Mouse (Mus musculus) gastrocnemius, postnatal 36 days (tissue): ENCODE data around the gene Cnnm1. TPM values are rescaled to one million over a fixed set of nuclear protein-coding genes. Genes with fewer than 3 reads are reported as not detected.
"Not testable (repeated sequence)": the region's sequence is repeated elsewhere in the genome, so short reads cannot be mapped to it uniquely, and the experiment has no call there.

Experiments used
- DNase-seq, 2 experiments: peaks; one replicate each; pipeline ENCODE4 v3.0.0; 2022
- intact Hi-C: fragments of 180-260 bp; cut with DNase I; formaldehyde crosslinking; loops from one replicate; pipeline ENCODE4 v1.15.1; 2025
- total RNA-seq, 2 experiments: library from RNA; stranded (reverse); gene quantifications; 2 replicates each; pipeline ENCODE4 v1.2.3; 2021

Cnnm1 gene
- total RNA-seq, 2 experiments from 2014 or later = not detected

DNA sequence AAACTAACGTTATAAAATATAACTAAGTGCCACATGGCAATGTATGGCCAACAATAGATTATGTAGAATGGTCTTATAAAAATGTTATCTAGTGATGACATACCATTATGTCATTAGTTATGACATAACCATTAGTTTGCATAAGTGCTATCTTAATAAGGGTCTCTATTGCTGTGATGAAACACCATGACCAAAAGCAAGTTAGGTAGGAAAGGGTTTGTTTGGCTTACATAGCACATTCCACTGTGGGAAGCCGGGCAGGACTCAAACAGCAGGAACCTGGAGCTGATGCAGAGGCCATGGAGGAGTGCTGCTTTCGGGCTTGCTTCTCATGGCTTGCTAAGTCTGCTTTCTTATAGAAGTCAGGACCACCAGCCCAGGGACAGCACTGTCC, 24.1 kb downstream of the Cnnm1 start:
- no peak for DNase-seq
- intact Hi-C loops = no loop called here

DNA sequence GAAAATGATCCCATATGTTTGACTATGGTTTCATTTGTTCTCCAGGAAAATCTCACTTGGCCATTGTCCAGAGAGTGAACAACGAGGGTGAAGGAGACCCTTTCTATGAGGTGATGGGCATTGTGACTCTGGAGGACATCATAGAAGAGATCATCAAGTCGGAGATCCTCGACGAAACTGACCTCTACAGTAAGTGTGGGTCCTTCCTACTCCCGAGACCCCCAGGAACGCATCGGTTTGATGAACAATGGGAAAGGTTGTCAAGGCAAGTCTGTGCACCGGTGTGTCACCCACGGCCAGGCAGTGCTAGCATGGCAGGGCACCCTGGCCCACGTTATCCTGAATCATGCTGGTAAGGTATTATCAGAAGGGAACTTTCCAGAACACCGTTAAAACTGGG, 24.8 kb downstream of the Cnnm1 start:
- intact Hi-C loops = no loop called here

DNA sequence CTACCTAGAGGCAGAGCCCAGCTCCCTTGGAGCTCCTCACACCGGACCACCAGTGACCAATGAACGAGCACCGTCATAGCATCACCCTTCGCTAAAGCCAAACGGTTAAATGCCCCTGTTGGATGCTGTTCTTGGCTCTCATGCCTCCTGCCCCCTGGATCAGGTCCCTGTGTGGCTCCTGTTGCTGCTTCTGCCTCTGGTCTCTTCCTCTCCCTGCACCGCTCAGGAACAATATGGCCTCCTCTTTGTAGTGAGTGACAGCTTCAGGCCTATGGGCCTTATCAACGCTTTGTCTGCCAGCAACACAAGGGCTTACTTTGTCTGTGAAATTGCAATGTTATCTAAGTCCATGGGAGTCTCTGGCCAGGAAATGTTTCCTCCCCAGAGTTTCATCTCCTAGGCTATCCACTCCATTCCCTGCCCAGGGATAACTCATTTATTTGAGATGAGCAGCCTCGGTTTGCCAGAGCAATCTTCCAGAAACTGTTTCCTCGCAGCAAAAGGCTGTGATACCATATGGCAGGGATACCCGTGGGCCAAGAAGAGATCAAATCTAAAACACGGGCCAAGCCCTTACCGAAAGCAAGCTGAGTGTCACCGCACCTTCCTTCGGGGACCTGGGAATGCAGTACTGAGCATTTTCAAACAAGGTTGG, 25.5 kb downstream of the Cnnm1 start:
- DNase-seq = no peak
- intact Hi-C loops = no loop called here

More for the DNA sequence above, 24.8 kb downstream of the Cnnm1 start:
- DNase-seq = no peak

DNA sequence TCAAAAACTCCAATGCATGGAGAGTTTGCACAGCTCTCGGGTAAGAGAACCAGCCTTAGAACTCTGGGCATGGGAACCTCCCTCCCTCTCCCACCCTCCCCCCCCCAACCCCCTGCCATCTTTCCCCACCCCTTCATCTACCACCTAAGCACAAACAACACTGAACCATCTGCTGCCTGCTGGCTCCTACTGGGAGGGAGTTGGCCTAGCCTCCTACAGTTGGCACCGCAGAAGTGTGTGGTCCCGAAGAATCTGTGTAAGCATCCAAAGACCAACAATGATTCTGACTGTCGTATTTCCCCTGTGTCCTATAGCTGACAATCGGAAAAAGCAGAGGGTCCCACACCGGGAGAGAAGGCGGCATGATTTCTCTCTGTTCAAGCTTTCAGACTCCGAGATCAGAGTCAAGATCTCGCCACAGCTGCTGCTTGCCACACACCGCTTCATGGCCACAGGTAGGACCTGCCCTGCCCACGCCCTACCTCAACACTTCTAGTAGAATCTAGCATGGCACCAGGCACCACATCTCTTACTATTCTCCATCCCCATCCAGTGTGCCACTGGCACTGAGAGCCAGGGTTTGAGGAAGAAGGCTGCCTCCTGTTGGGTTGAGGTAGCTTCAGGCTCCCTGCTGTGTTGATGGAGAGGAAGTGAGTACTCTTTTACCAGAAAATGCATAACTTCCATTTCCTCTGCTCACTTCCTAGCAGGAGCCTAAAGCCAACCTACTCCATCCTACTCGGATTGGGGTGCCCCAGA, 27.9 kb downstream of the Cnnm1 start:
- no peak for DNase-seq
- intact Hi-C loops = no loop called here

DNA sequence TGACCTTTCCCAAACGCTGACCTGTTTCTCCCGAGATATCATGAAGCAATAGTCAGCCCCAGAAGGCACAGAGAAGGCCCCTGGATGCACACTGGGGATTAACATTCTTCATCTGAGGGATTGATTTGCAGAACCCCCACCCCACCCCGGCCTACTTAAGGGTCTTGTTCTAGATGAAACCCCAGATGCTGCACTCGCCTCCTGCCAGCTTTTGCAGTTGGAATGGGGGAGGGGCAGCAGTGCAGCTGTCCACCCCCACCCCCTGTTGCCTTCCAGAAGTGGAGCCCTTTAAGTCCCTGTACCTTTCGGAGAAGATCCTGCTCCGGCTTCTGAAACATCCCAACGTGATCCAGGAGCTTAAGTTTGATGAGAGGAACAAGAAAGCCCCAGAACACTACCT, 29.1 kb downstream of the Cnnm1 start:
- intact Hi-C loops = no loop called here
- DNase-seq = no peak

- intact Hi-C loops = loop anchor here (10.0 kb wide), 1 partner anchor 678 kb away; no protein-coding TSS in a partner anchor
- no peak for DNase-seq
Measured at GRCm38 (mm10) chr19:43472331-43472730, 32.1 kb downstream of the Cnnm1 start.

GRCm38 (mm10) chr19:43472781-43473180, 32.5 kb downstream of the Cnnm1 start:
- intact Hi-C loops = loop anchor here (10.0 kb wide), 1 partner anchor 678 kb away; no protein-coding TSS in a partner anchor
- no peak for DNase-seq

GRCm38 (mm10) chr19:43475642-43476041, 35.4 kb downstream of the Cnnm1 start:
- DNase-seq = no peak
- intact Hi-C loops = loop anchor here (10.0 kb wide), 1 partner anchor 681 kb away; no protein-coding TSS in a partner anchor

- intact Hi-C loops = loop anchor here (10.0 kb wide), 1 partner anchor 681 kb away; no protein-coding TSS in a partner anchor
Measured at GRCm38 (mm10) chr19:43476063-43476462, 35.8 kb downstream of the Cnnm1 start.

DNA sequence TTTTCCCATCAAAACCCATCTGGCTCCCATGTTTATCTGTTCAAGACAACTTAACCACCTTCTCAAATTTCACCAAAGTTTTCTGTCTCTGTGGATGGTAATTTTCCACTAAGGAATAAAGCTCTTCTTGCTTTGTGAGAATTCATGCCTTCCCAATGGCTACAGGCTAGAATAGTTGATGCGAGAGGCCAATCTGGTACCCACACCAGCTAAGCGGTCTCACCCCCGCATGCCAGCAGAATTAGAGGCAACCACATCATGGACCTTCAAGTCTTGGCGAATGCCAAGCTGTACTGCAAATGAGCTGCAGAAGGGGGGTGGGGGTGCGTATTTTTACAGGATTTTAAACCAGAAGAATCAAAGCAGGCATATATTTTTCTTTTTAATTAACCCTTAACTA, 37.2 kb downstream of the Cnnm1 start:
- intact Hi-C loops = loop anchor here (10.0 kb wide), 1 partner anchor 683 kb away; no protein-coding TSS in a partner anchor
- DNase-seq = no peak

More at GRCm38 (mm10) chr19:43476063-43476462, 35.8 kb downstream of the Cnnm1 start:
- no peak for DNase-seq

DNA sequence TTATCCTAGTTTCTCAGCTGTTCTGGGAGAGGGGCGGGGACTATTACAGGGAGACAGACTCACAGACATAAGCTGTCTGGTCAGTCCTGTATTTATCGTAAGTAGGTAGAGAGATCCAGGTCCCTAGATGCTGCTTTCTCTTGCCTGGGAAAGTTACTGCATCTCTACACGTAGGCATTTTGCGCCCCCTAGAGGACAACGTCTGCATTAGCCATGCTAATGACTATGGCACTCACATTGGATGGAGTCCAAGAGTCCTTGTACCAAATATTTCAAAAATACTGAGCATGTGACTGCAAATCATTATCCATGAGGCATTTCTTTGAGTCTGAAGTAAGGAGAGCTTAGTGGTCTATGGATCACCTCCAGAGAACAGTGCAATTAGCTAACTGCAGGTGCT, 38.7 kb downstream of the Cnnm1 start:
- DNase-seq = peak in 1 of 2 experiments; percentile 36
- intact Hi-C loops = loop anchor here (10.0 kb wide), 1 partner anchor 684 kb away; no protein-coding TSS in a partner anchor

DNA sequence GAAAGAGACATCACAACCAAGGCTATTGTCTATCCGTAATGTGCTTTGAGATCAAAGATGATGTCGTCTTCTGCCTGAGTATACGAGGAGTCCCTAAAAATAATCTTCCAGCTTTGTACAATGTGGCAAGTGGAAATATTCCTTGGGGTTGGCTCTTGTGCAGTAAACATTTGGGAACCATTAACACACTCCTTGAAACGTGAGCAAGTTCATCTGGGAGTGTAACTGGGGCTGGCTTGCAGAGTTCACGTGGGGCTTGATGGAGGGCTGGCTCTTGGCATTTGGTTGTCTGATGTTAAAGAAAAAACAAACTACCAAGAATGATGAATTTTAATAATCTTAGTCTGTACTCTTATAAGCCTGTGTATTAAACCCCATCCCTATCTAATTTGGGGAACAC, 39.2 kb downstream of the Cnnm1 start:
- no peak for DNase-seq
- intact Hi-C loops = loop anchor here (10.0 kb wide), 1 partner anchor 685 kb away; no protein-coding TSS in a partner anchor

GRCm38 (mm10) chr19:43480512-43480911, 40.3 kb downstream of the Cnnm1 start:
- DNase-seq = no peak
- intact Hi-C loops = no loop called here

DNA sequence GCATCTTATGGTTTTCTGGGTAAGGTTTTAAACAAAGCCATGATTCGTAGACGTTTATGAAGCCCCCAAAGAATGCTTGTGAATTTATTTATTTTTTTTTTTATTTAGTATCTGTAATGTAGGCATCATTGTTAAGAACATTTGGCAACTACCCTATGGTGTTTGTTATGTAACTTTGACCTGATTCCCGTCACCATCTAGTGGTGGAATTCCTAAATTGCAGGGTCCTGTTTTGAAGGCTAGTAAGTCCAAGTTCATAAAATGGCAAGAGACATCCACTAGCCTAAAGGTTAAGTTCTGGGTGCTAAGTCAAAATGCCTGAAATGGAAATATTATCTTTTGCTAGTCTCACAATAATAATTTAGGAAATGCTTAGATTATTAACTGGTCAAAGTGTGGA, 47.2 kb downstream of the Cnnm1 start:
- no peak for DNase-seq
- intact Hi-C loops = no loop called here

- intact Hi-C loops = loop anchor here (1.0 kb wide), 1 partner anchor 162 kb away; no protein-coding TSS in a partner anchor
Measured at GRCm38 (mm10) chr19:43493316-43493715, 53.1 kb downstream of the Cnnm1 start.

GRCm38 (mm10) chr19:43493878-43494277, 53.6 kb downstream of the Cnnm1 start:
- no peak for DNase-seq
- intact Hi-C loops = loop anchor here (1.0 kb wide), 1 partner anchor 161 kb away; no protein-coding TSS in a partner anchor

More at GRCm38 (mm10) chr19:43493316-43493715, 53.1 kb downstream of the Cnnm1 start:
- DNase-seq = not testable (repeated sequence)

GRCm38 (mm10) chr19:43494914-43495313, 54.7 kb downstream of the Cnnm1 start:
- intact Hi-C loops = no loop called here
- DNase-seq = no peak

DNA sequence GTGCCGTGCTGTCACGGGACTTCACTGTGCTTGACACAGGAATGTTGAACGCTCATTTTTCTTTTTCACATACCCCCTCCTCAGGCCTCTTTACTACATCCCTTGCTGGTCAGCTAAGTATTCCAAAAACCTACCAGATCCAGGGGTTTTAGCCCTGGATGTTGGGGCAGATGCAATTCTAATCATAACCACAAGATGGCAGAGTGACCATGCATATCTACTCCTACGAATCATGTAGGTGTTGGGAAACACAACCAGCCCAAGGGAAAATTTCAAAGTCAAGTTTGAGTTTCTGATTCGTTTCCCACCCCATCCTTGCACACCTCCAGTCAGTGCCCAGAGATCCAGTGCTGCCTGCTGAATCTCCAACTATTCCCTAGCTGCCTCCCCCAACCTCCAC, 55.6 kb downstream of the Cnnm1 start:
- intact Hi-C loops = loop anchor here (1.0 kb wide), 1 partner anchor 33 kb away; no protein-coding TSS in a partner anchor
- DNase-seq = peak in 1 of 2 experiments; percentile 39

GRCm38 (mm10) chr19:43497440-43497839, 57.2 kb downstream of the Cnnm1 start:
- no peak for DNase-seq

GRCm38 (mm10) chr19:43498874-43499273, 58.6 kb downstream of the Cnnm1 start:
- DNase-seq = no peak

More at GRCm38 (mm10) chr19:43497440-43497839, 57.2 kb downstream of the Cnnm1 start:
- intact Hi-C loops = no loop called here

GRCm38 (mm10) chr19:43502630-43503029, 62.4 kb downstream of the Cnnm1 start:
- no peak for DNase-seq
- intact Hi-C loops = no loop called here

More at GRCm38 (mm10) chr19:43498874-43499273, 58.6 kb downstream of the Cnnm1 start:
- intact Hi-C loops = no loop called here
